Mouse (Mus musculus): ENCODE data around the gene Lpcat4. TPM values are rescaled to one million over a fixed set of nuclear protein-coding genes. Genes with fewer than 3 reads are reported as not detected.
"Not testable (repeated sequence)": the region's sequence is repeated elsewhere in the genome, so short reads cannot be mapped to it uniquely, and the experiment has no call there.

Lpcat4 gene
- total RNA-seq, 1 experiment from 2014 or later, result 55.5 TPM

- peak; percentile 52 for ATAC-seq (replicated peaks; ENCODE audit: insufficient number of reproducible peaks, low FRiP score, low TSS enrichment, poor library complexity, severe bottlenecking)
Observed at GRCm38 (mm10) chr2:112254675-112255515, 15.6 kb downstream of the Lpcat4 start.

GRCm38 (mm10) chr2:112259241-112259962, 20.1 kb downstream of the Lpcat4 start, which contains the start of gene Nutm1:
TSS of gene Nutm1 (minus strand) at chr2:112259291.
- no peak for ATAC-seq (replicated peaks; ENCODE audit: insufficient number of reproducible peaks, low FRiP score, low TSS enrichment, poor library complexity, severe bottlenecking)

- ATAC-seq (replicated peaks; ENCODE audit: insufficient number of reproducible peaks, low FRiP score, low TSS enrichment, poor library complexity, severe bottlenecking), result peak; percentile 70
Observed at GRCm38 (mm10) chr2:112261748-112262653, 22.7 kb downstream of the Lpcat4 start, which contains the start of gene Nop10. TSS of gene Nop10 (plus strand) at chr2:112261926.

GRCm38 (mm10) chr2:112262779-112263295, 23.6 kb downstream of the Lpcat4 start:
- ATAC-seq (replicated peaks; ENCODE audit: insufficient number of reproducible peaks, low FRiP score, low TSS enrichment, poor library complexity, severe bottlenecking), result no peak

- ATAC-seq (replicated peaks; ENCODE audit: insufficient number of reproducible peaks, low FRiP score, low TSS enrichment, poor library complexity, severe bottlenecking), result no peak
Observed at GRCm38 (mm10) chr2:112264364-112264763, 25.1 kb downstream of the Lpcat4 start.

GRCm38 (mm10) chr2:112265448-112266241, 26.4 kb downstream of the Lpcat4 start, which contains the start of gene Slc12a6:
TSS of gene Slc12a6 (plus strand) at chr2:112265825.
- peak; percentile 74 for ATAC-seq (replicated peaks; ENCODE audit: insufficient number of reproducible peaks, low FRiP score, low TSS enrichment, poor library complexity, severe bottlenecking)

- peak; percentile 34 for ATAC-seq (replicated peaks; ENCODE audit: insufficient number of reproducible peaks, low FRiP score, low TSS enrichment, poor library complexity, severe bottlenecking)
Observed at GRCm38 (mm10) chr2:112266242-112266592, 26.9 kb downstream of the Lpcat4 start, which contains the start of gene Gm21985. TSS of gene Gm21985 (plus strand) at chr2:112266314.

GRCm38 (mm10) chr2:112266780-112267179, 27.5 kb downstream of the Lpcat4 start:
- ATAC-seq (replicated peaks; ENCODE audit: insufficient number of reproducible peaks, low FRiP score, low TSS enrichment, poor library complexity, severe bottlenecking), result no peak

- peak; percentile 57 for ATAC-seq (replicated peaks; ENCODE audit: insufficient number of reproducible peaks, low FRiP score, low TSS enrichment, poor library complexity, severe bottlenecking)
Observed at GRCm38 (mm10) chr2:112267547-112268269, 28.4 kb downstream of the Lpcat4 start.

GRCm38 (mm10) chr2:112270011-112270410, 30.7 kb downstream of the Lpcat4 start:
- ATAC-seq (replicated peaks; ENCODE audit: insufficient number of reproducible peaks, low FRiP score, low TSS enrichment, poor library complexity, severe bottlenecking), result no peak

- ATAC-seq (replicated peaks; ENCODE audit: insufficient number of reproducible peaks, low FRiP score, low TSS enrichment, poor library complexity, severe bottlenecking), result no peak
Observed at GRCm38 (mm10) chr2:112272909-112273308, 33.6 kb downstream of the Lpcat4 start.

- ATAC-seq (replicated peaks; ENCODE audit: insufficient number of reproducible peaks, low FRiP score, low TSS enrichment, poor library complexity, severe bottlenecking), result no peak
Observed at GRCm38 (mm10) chr2:112273474-112273873, 34.2 kb downstream of the Lpcat4 start.

GRCm38 (mm10) chr2:112276870-112277269, 37.6 kb downstream of the Lpcat4 start:
- ATAC-seq (replicated peaks; ENCODE audit: insufficient number of reproducible peaks, low FRiP score, low TSS enrichment, poor library complexity, severe bottlenecking), result no peak

GRCm38 (mm10) chr2:112282846-112283245, 43.6 kb downstream of the Lpcat4 start:
- no peak for ATAC-seq (replicated peaks; ENCODE audit: insufficient number of reproducible peaks, low FRiP score, low TSS enrichment, poor library complexity, severe bottlenecking)

- ATAC-seq (replicated peaks; ENCODE audit: insufficient number of reproducible peaks, low FRiP score, low TSS enrichment, poor library complexity, severe bottlenecking), result peak; percentile 87
Observed at GRCm38 (mm10) chr2:112284363-112285030, 45.2 kb downstream of the Lpcat4 start.

GRCm38 (mm10) chr2:112285031-112285390, 45.7 kb downstream of the Lpcat4 start:
- no peak for ATAC-seq (replicated peaks; ENCODE audit: insufficient number of reproducible peaks, low FRiP score, low TSS enrichment, poor library complexity, severe bottlenecking)

- ATAC-seq (replicated peaks; ENCODE audit: insufficient number of reproducible peaks, low FRiP score, low TSS enrichment, poor library complexity, severe bottlenecking), result not testable (repeated sequence)
Observed at GRCm38 (mm10) chr2:112286062-112286461, 46.8 kb downstream of the Lpcat4 start.

All from monocyte, adult 5-6 weeks (primary cell).